In genomic region chr8:119544606-119545005, GRCm38 (mm10) we compare ENCODE assay signal across 24 mouse cellular contexts. TPM values are rescaled to one million over a fixed set of nuclear protein-coding genes. Genes with fewer than 3 reads are reported as not detected.
"Had no signal": no experiment of that assay in that cellular context is flagged by ENCODE, and none has a peak within 500 bp of the region (broad histone marks: within the 10 kb centered on the region; RNA-seq: fewer than 3 reads in every experiment).

No protein-coding gene starts in this region.

- H3K27me3 ChIP-seq: kidney, embryonic 15.5 days; limb, embryonic 12.5 days; liver, embryonic 12.5 days; liver, embryonic 15.5 days; lung, embryonic 15.5 days; midbrain, embryonic 12.5 days; midbrain, embryonic 15.5 days; neural tube, embryonic 12.5 days; neural tube, embryonic 15.5 days; stomach, embryonic 15.5 days had no signal

- H3K4me1 ChIP-seq: liver, embryonic 12.5 days; liver, embryonic 15.5 days; lung, embryonic 15.5 days; midbrain, embryonic 12.5 days; midbrain, embryonic 15.5 days; neural tube, embryonic 12.5 days; neural tube, embryonic 15.5 days; stomach, embryonic 15.5 days had no signal

- H3K4me3 ChIP-seq: kidney, embryonic 15.5 days; left cerebral cortex, adult 2 months; limb, embryonic 12.5 days; liver, embryonic 12.5 days; liver, embryonic 15.5 days; lung, embryonic 15.5 days; midbrain, embryonic 12.5 days; midbrain, embryonic 15.5 days; neural tube, embryonic 12.5 days; neural tube, embryonic 15.5 days; stomach, embryonic 15.5 days had no signal

- H3K27ac ChIP-seq: kidney, embryonic 15.5 days; left cerebral cortex, adult 2 months; liver, embryonic 12.5 days; liver, embryonic 15.5 days; lung, embryonic 15.5 days; macrophage; midbrain, embryonic 12.5 days; midbrain, embryonic 15.5 days; neural tube, embryonic 12.5 days; neural tube, embryonic 15.5 days; stomach, embryonic 15.5 days had no signal

- ATAC-seq: intestine, postnatal 0 days; liver, embryonic 12.5 days; midbrain, embryonic 15.5 days had no signal

- H3K9ac ChIP-seq: kidney, embryonic 15.5 days; limb, embryonic 12.5 days; liver, embryonic 12.5 days; liver, embryonic 15.5 days; lung, embryonic 15.5 days; midbrain, embryonic 12.5 days; midbrain, embryonic 15.5 days; neural tube, embryonic 12.5 days; neural tube, embryonic 15.5 days; stomach, embryonic 15.5 days had no signal

- H3K4me2 ChIP-seq: kidney, embryonic 15.5 days; limb, embryonic 12.5 days; liver, embryonic 12.5 days; liver, embryonic 15.5 days; lung, embryonic 15.5 days; midbrain, embryonic 12.5 days; midbrain, embryonic 15.5 days; neural tube, embryonic 12.5 days; neural tube, embryonic 15.5 days; stomach, embryonic 15.5 days had no signal

- DNase-seq: kidney, adult 8-10 months; kidney, postnatal 10 days; kidney, postnatal 36 days; layer of hippocampus, postnatal 36 days; liver; lung, adult 18-20 months; right cerebral cortex, adult 18-20 months; right cerebral cortex, postnatal 14 days; right cerebral cortex, postnatal 4 days; thymus, adult 18-20 months; thymus, postnatal 14 days had no signal

- H3K9me3 ChIP-seq: kidney, embryonic 15.5 days; limb, embryonic 12.5 days; liver, embryonic 12.5 days; liver, embryonic 15.5 days; lung, embryonic 15.5 days; midbrain, embryonic 12.5 days; midbrain, embryonic 15.5 days; neural tube, embryonic 12.5 days; neural tube, embryonic 15.5 days; stomach, embryonic 15.5 days had no signal

RNA-seq across cellular contexts. Expression of gene Dnaaf1, which starts 30.4 kb away (rescaled TPM):
- polyA plus RNA-seq: limb, embryonic 12.5 days; macrophage had no signal

RNA-seq across cellular contexts. Expression of gene Slc38a8, which starts 43.1 kb away (rescaled TPM):
- polyA plus RNA-seq: kidney, embryonic 15.5 days; liver, embryonic 12.5 days; liver, embryonic 15.5 days; lung, embryonic 15.5 days; macrophage; midbrain, embryonic 15.5 days; neural tube, embryonic 12.5 days; neural tube, embryonic 15.5 days; stomach, embryonic 15.5 days had no signal
